Mouse (Mus musculus) heart, embryonic 15.5 days (tissue): ENCODE measurements around the gene Tex26. TPM values are rescaled to one million over a fixed set of nuclear protein-coding genes. Genes with fewer than 3 reads are reported as not detected.

Experiments used
- ATAC-seq: fragments of 200-750 bp; cut with Nextera tagmentation; replicated peaks from 2 replicates; pipeline ENCODE4 v1.8.0; 2017; ENCODE audit warnings: low read depth, moderate TSS enrichment; ENCODE audit not compliant: insufficient number of reproducible peaks, insufficient read depth, low FRiP score
- H3K27ac ChIP-seq: fragments of 300-500 bp; sonication (generic); 2 replicates; pipeline ENCODE4 v1.5.1; 2015; ENCODE audit warnings: mild to moderate bottlenecking, inconsistent platforms
- H3K27me3 ChIP-seq: fragments of 300-500 bp; sonication (generic); 2 replicates; pipeline ENCODE4 v1.6.1; 2015; ENCODE audit warnings: inconsistent platforms
- H3K36me3 ChIP-seq: fragments of 300-500 bp; sonication (generic); 2 replicates; pipeline ENCODE4 v1.6.1; 2015; ENCODE audit warnings: mild to moderate bottlenecking, inconsistent platforms
- H3K4me1 ChIP-seq: fragments of 300-500 bp; sonication (generic); replicated peaks from 2 replicates; pipeline ENCODE4 v1.6.1; 2015; ENCODE audit warnings: inconsistent platforms
- H3K4me2 ChIP-seq: fragments of 300-500 bp; sonication (generic); 2 replicates; pipeline ENCODE4 v1.6.1; 2015; ENCODE audit warnings: inconsistent platforms, mild to moderate bottlenecking, moderate library complexity
- H3K4me3 ChIP-seq: fragments of 300-500 bp; sonication (generic); 2 replicates; pipeline ENCODE4 v1.5.1; 2015; ENCODE audit warnings: mild to moderate bottlenecking, inconsistent platforms
- H3K9ac ChIP-seq: fragments of 300-500 bp; sonication (generic); 2 replicates; pipeline ENCODE4 v1.6.1; 2015; ENCODE audit warnings: mild to moderate bottlenecking, inconsistent platforms
- H3K9me3 ChIP-seq: fragments of 300-500 bp; sonication (generic); replicated peaks from 2 replicates; pipeline ENCODE4 v1.6.1; 2016; ENCODE audit warnings: inconsistent platforms
- WGBS: fragments of 180-500 bp; shearing (Covaris S2); methylation state at CpG from one replicate; pipeline ENCODE4 v1.1.7; 2015; ENCODE audit warnings: mixed read lengths; 5-methylcytosine and 5-hydroxymethylcytosine counted together
- polyA plus RNA-seq: library from polyadenylated mRNA; unstranded; fragments of >200 nt; fragmentation: Nextera tagmentation; extraction: Ambion mirVana; gene quantifications from 2 replicates; pipeline ENCODE4 v1.2.1, GENCODE M21; 2015

Gene Tex26
- polyA plus RNA-seq, 1 experiment from 2014 or later = 0.31 TPM

- ATAC-seq = no peak
- H3K27me3 ChIP-seq = no peaks in the 10 kb centered on the region
- no peak overlapping the region for H3K9ac ChIP-seq
- H3K27ac ChIP-seq = no peak overlapping the region
- no peak overlapping the region for H3K4me2 ChIP-seq
- H3K4me3 ChIP-seq = no peak overlapping the region
- WGBS = 20% methylated on average over 9 of the region's 9 CpGs
- H3K4me1 ChIP-seq = no peaks in the 10 kb centered on the region
- no peaks in the 10 kb centered on the region for H3K36me3 ChIP-seq
- no peaks in the 10 kb centered on the region for H3K9me3 ChIP-seq
These were observed 5.2 kb upstream of the Tex26 start for GRCm38 (mm10) chr5:149434141-149434690.

DNA sequence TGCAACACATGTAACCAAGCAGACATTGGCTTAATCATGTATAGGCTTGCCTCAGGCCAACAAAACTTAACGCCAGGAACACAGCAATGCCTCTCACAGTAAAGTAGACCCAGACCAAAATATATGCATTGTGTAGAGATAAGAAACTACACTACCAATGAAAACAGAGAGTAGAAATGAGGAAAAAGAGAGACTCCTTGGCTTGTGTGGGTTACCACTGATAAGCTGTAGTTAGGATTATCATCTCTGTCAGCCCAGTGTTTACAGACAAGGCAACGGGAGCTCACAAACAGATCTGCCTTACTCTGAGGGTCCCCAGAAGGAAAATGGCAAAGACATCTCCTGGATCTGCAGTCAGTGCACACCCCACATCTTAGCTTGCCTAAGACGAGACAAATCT, 2.9 kb upstream of the Tex26 start:
- no peaks in the 10 kb centered on the region for H3K9me3 ChIP-seq
- 50% methylated on average over 3 of the region's 3 CpGs for WGBS
- no peak overlapping the region for H3K4me3 ChIP-seq
- no peaks in the 10 kb centered on the region for H3K27me3 ChIP-seq
- H3K4me2 ChIP-seq = no peak overlapping the region
- H3K9ac ChIP-seq = no peak overlapping the region
- H3K36me3 ChIP-seq = no peaks in the 10 kb centered on the region
- ATAC-seq = no peak
- H3K27ac ChIP-seq = no peak overlapping the region
- H3K4me1 ChIP-seq = peaks cover 13% of the 10 kb centered on the region

DNA sequence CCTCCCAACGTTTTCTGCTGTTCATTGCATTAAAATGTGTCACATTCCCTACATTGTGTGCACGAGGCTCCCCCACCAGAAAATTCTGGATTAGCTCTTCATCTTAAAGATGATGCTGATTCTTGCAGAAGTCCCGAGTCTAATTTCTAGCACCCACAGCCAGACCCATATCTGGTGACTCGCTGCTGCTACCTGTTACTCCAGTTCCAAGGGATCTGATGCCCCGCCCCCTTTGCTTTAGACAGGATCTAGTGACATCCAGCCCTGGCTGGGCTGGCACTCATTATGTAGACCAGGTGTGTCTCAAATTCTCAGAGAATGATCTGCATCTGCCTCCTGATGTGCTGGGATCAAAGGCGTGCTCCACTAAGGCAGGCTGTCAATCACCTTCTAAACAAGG, 2.3 kb upstream of the Tex26 start:
- WGBS = 70% methylated on average over 6 of the region's 6 CpGs
- no peak for ATAC-seq
- no peak overlapping the region for H3K27ac ChIP-seq
- H3K36me3 ChIP-seq = no peaks in the 10 kb centered on the region
- no peak overlapping the region for H3K4me2 ChIP-seq
- no peak overlapping the region for H3K9ac ChIP-seq
- H3K27me3 ChIP-seq = no peaks in the 10 kb centered on the region
- H3K9me3 ChIP-seq = no peaks in the 10 kb centered on the region
- H3K4me3 ChIP-seq = no peak overlapping the region
- H3K4me1 ChIP-seq = peaks cover 17% of the 10 kb centered on the region

DNA sequence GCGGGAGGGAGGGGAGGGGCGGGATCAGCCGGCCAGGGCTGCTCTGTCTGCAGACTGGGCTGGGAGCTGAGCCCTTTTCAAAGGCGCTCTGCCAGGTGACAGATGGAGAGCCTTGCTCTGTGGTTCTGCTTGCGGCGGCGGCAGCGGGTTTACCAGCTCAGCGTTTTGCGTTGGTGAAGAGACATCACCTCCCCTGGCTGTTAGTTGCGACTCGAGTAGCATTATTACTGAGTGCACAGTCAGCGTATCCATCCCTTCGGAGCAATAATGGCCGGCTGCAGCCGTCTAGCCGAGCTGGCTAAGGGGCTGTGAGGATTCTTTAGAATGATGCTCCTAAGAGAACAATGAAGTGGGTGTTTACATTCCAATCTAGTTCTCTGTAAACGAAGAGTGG, 717 bp downstream of the Tex26 start:
- Histone ChIP-seq H3K4me3 (peak overlapping the region; percentile 48), H3K36me3 (no peaks in the 10 kb centered on the region), H3K4me2 (peak overlapping the region; percentile 79), H3K27ac (peak overlapping the region; percentile 61), H3K4me1 (peaks cover 24% of the 10 kb centered on the region), H3K9me3 (no peaks in the 10 kb centered on the region), H3K27me3 (no peaks in the 10 kb centered on the region), H3K9ac (peak overlapping the region; percentile 40; the same call in 1 of the 2 replicates)
- peak; percentile 59; the same call in 1 of the 2 replicates for ATAC-seq
- 1% methylated on average over 18 of the region's 18 CpGs for WGBS

- H3K27me3 ChIP-seq = no peaks in the 10 kb centered on the region
- no peaks in the 10 kb centered on the region for H3K9me3 ChIP-seq
- no peak for ATAC-seq
- H3K4me3 ChIP-seq = no peak overlapping the region
- H3K9ac ChIP-seq = no peak overlapping the region
- no peak overlapping the region for H3K4me2 ChIP-seq
- no peaks in the 10 kb centered on the region for H3K36me3 ChIP-seq
- H3K4me1 ChIP-seq = peaks cover 24% of the 10 kb centered on the region
- 62% methylated on average over 14 of the region's 14 CpGs for WGBS
- H3K27ac ChIP-seq = no peak overlapping the region
These were observed 2.3 kb downstream of the Tex26 start for GRCm38 (mm10) chr5:149441646-149442276.

GRCm38 (mm10) chr5:149442277-149442660, 2.8 kb downstream of the Tex26 start:
- H3K4me3 ChIP-seq = no peak overlapping the region
- H3K9ac ChIP-seq = no peak overlapping the region
- H3K27me3 ChIP-seq = no peaks in the 10 kb centered on the region
- no peaks in the 10 kb centered on the region for H3K9me3 ChIP-seq
- H3K4me2 ChIP-seq = no peak overlapping the region
- no peak for ATAC-seq
- H3K36me3 ChIP-seq = no peaks in the 10 kb centered on the region
- peaks cover 24% of the 10 kb centered on the region for H3K4me1 ChIP-seq
- WGBS = 46% methylated on average over 15 of the region's 15 CpGs
- no peak overlapping the region for H3K27ac ChIP-seq

GRCm38 (mm10) chr5:149444451-149444850, 5.0 kb downstream of the Tex26 start:
- Histone ChIP-seq H3K27me3 (no peaks in the 10 kb centered on the region), H3K4me2 (no peak overlapping the region), H3K4me1 (peaks cover 24% of the 10 kb centered on the region), H3K9me3 (peaks cover 3% of the 10 kb centered on the region; the same call in 1 of the 2 replicates), H3K27ac (no peak overlapping the region), H3K9ac (no peak overlapping the region), H3K36me3 (no peaks in the 10 kb centered on the region), H3K4me3 (no peak overlapping the region)
- WGBS = 58% methylated on average over 4 of the region's 4 CpGs
- no peak for ATAC-seq

DNA sequence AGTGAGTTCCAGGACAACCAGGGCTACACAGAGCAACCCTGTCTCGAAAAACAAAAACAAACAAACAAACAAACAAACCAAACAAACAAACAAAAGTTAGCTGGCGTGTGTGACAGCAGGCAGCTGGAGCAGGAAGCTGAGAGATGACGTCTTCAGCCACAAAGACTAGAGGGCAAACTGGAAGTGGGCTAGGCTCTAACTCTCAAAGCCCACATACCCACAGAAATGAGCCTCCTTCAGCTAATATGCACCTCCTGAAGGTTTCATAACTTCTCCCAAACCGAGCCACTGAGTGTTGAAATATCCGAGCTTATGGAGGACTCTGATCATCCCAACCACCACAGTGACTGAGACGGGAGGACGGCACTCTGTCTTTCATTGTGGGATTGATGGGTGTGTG, 7.0 kb downstream of the Tex26 start:
- Histone ChIP-seq H3K27ac (no peak overlapping the region), H3K4me2 (no peak overlapping the region), H3K9ac (no peak overlapping the region), H3K4me1 (peaks cover 11% of the 10 kb centered on the region), H3K9me3 (peaks cover 3% of the 10 kb centered on the region; the same call in 1 of the 2 replicates), H3K27me3 (no peaks in the 10 kb centered on the region), H3K4me3 (no peak overlapping the region), H3K36me3 (no peaks in the 10 kb centered on the region)
- ATAC-seq = no peak
- WGBS = 81% methylated on average over 7 of the region's 7 CpGs

DNA sequence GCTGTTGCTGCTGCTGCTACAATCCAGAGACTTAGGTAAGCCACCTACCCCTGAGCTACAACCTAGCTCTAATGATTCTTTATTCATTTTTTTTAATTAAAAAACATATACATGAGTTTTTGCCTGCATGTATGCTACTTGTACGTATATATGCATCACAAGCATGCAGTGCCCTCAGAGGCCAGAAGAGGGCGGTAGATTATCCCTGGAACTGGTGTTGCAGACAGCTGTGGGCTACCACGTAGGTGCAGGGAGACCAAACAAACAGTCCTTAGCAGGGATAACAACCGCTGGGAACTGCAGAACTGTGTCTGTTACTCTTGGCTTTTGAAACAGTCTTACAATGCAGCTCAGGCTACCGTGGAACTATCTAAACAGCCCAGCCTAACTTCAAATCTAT, 8.3 kb downstream of the Tex26 start:
- H3K9me3 ChIP-seq = peaks cover 3% of the 10 kb centered on the region; the same call in 1 of the 2 replicates
- WGBS = 78% methylated on average over 5 of the region's 5 CpGs
- H3K27ac ChIP-seq = no peak overlapping the region
- H3K27me3 ChIP-seq = no peaks in the 10 kb centered on the region
- no peak overlapping the region for H3K9ac ChIP-seq
- no peak overlapping the region for H3K4me2 ChIP-seq
- ATAC-seq = no peak
- H3K4me3 ChIP-seq = no peak overlapping the region
- no peaks in the 10 kb centered on the region for H3K36me3 ChIP-seq
- 0 out of 2 replicates have a peak, but pooled peaks cover 3% of the 10 kb centered on the region for H3K4me1 ChIP-seq

DNA sequence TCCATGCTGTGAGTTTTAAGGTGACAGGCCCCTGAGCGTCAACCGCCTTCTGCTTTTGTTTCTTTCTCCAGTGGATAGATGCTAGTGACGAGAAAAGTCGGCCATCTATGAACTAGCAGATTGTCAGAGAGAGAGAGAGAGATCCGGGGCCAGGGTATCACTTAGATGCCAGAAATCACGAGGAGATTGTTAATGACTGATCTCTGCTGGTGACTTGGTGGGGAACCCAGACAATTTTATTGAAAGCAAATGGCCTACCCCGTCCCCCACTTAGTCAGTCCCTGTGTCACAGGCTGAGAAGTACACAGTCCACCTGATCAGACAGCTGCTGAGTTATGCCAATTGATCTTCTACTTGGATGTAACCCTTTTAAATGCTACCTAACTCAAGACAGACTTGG, 9.9 kb downstream of the Tex26 start:
- H3K27ac ChIP-seq = no peak overlapping the region
- no peaks in the 10 kb centered on the region for H3K27me3 ChIP-seq
- no peak overlapping the region for H3K4me2 ChIP-seq
- peaks cover 3% of the 10 kb centered on the region; the same call in 1 of the 2 replicates for H3K9me3 ChIP-seq
- H3K4me1 ChIP-seq = 0 out of 2 replicates have a peak, but pooled peaks cover 2% of the 10 kb centered on the region
- H3K4me3 ChIP-seq = no peak overlapping the region
- H3K9ac ChIP-seq = no peak overlapping the region
- no peaks in the 10 kb centered on the region for H3K36me3 ChIP-seq
- ATAC-seq = no peak
- 88% methylated on average over 7 of the region's 7 CpGs for WGBS

GRCm38 (mm10) chr5:149451209-149451681, 11.8 kb downstream of the Tex26 start:
- Histone ChIP-seq H3K4me1 (no peaks in the 10 kb centered on the region), H3K36me3 (no peaks in the 10 kb centered on the region), H3K9ac (no peak overlapping the region), H3K9me3 (peaks cover 3% of the 10 kb centered on the region; the same call in 1 of the 2 replicates), H3K4me3 (no peak overlapping the region), H3K27ac (no peak overlapping the region), H3K4me2 (no peak overlapping the region), H3K27me3 (no peaks in the 10 kb centered on the region)
- 44% methylated on average over 7 of the region's 7 CpGs for WGBS
- ATAC-seq = no peak

DNA sequence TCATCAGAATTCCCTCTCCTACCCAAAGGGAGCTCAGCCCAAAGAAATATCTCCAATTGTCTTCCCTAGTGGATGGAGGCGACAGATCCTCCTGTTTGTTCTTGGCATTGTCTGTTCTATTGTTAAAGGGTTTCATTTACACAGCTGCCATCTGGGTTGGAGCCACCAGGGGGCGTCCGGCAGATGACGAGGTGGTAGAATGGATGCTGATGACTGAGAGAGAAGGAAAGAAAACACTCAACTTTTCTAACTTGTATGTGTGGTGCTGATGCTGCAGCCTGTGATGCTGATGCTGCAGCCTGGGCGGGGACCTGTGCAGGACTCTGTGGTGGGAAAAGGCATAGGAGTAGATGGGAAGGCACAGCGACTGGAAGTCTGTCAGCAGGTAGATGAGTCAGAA, 14.8 kb downstream of the Tex26 start:
- H3K9ac ChIP-seq = no peak overlapping the region

More for the DNA sequence above, 14.8 kb downstream of the Tex26 start:
- no peak overlapping the region for H3K4me3 ChIP-seq
- H3K4me2 ChIP-seq = no peak overlapping the region
- no peak for ATAC-seq
- WGBS = 28% methylated on average over 6 of the region's 6 CpGs
- H3K4me1 ChIP-seq = no peaks in the 10 kb centered on the region
- H3K27ac ChIP-seq = no peak overlapping the region
- no peaks in the 10 kb centered on the region for H3K27me3 ChIP-seq
- no peaks in the 10 kb centered on the region for H3K36me3 ChIP-seq
- no peaks in the 10 kb centered on the region for H3K9me3 ChIP-seq
